Mouse (Mus musculus) ES-Bruce4 (cell line): ENCODE measurements around the gene Ier2. TPM values are rescaled to one million over a fixed set of nuclear protein-coding genes. Genes with fewer than 3 reads are reported as not detected.

Experiments
- H3K27ac ChIP-seq: 2 replicates; pipeline ENCODE4 v1.5.1; 2012; ENCODE audit warnings: low read length, inconsistent platforms; ENCODE audit not compliant: insufficient read depth
- H3K27me3 ChIP-seq: 2 replicates; pipeline ENCODE4 v1.6.1; 2012; ENCODE audit warnings: mild to moderate bottlenecking, low read length, inconsistent platforms; ENCODE audit not compliant: control insufficient read depth, poor library complexity, insufficient read depth, severe bottlenecking
- H3K36me3 ChIP-seq: 2 replicates; pipeline ENCODE4 v1.6.1; 2012; ENCODE audit warnings: inconsistent platforms, mild to moderate bottlenecking, low read length, moderate library complexity; ENCODE audit not compliant: control insufficient read depth, poor library complexity, insufficient read depth, severe bottlenecking
- H3K4me1 ChIP-seq: one replicate; pipeline ENCODE4 v1.8.1; 2011; ENCODE audit warnings: low read length; ENCODE audit not compliant: control insufficient read depth, insufficient read depth
- H3K4me3 ChIP-seq: 2 replicates; pipeline ENCODE4 v1.5.1; 2011; ENCODE audit warnings: low read depth, mild to moderate bottlenecking, low read length
- H3K9ac ChIP-seq: 2 replicates; pipeline ENCODE4 v1.6.1; 2012; ENCODE audit warnings: low read depth, mild to moderate bottlenecking, inconsistent platforms; ENCODE audit not compliant: poor library complexity, severe bottlenecking
- H3K9me3 ChIP-seq: replicated peaks from 2 replicates; pipeline ENCODE4 v1.6.1; 2012; ENCODE audit warnings: mild to moderate bottlenecking, low read length, inconsistent platforms; ENCODE audit not compliant: control insufficient read depth, poor library complexity, insufficient read depth, severe bottlenecking
- CTCF ChIP-seq: IDR thresholded peaks from one replicate; pipeline ENCODE4 v1.8.1; 2011; ENCODE audit warnings: low read depth, low read length
- EP300 ChIP-seq: IDR thresholded peaks from 2 replicates; pipeline ENCODE4 v1.6.1; 2011; ENCODE audit warnings: low read depth, low read length; ENCODE audit not compliant: insufficient read depth
- POLR2A ChIP-seq: IDR thresholded peaks from one replicate; pipeline ENCODE4 v1.8.1; 2011; ENCODE audit warnings: low read length; ENCODE audit not compliant: insufficient read depth
- polyA plus RNA-seq: library from polyadenylated mRNA; stranded (reverse); fragments of >200 nt; gene quantifications from 2 replicates; pipeline ENCODE4 v1.2.4, GENCODE M21; 2011; ENCODE audit warnings: low read depth; ENCODE audit not compliant: missing spikeins, insufficient read depth, insufficient read length

Gene Ier2
- polyA plus RNA-seq: 42.8 and 44.8 TPM in 2 replicates

GRCm38 (mm10) chr8:84662581-84663065 is at the start of gene Ier2:
Gene Ier2 (minus strand): TSS chr8:84662852.
- H3K4me1 ChIP-seq: no peaks in the 10 kb centered on the region
- H3K27ac ChIP-seq: peak within 1 kb of the TSS; percentile 99
- H3K4me3 ChIP-seq: peak within 1 kb of the TSS; percentile 88
- TF ChIP-seq CTCF: no peak
- peak; percentile 100 for TF ChIP-seq POLR2A
- TF ChIP-seq EP300: peak; percentile 63; the same call in 1 of the 2 replicates
- H3K9me3 ChIP-seq: no peaks in the 10 kb centered on the region
- no peaks in the 10 kb centered on the region for H3K27me3 ChIP-seq
- peaks cover 12% of the 10 kb centered on the region; the same call in 1 of the 2 replicates for H3K36me3 ChIP-seq
- H3K9ac ChIP-seq: peak within 1 kb of the TSS; percentile 94

- TF ChIP-seq CTCF (no peak), EP300 (no peak), POLR2A (no peak)
- Histone ChIP-seq H3K4me1 (no peaks in the 10 kb centered on the region), H3K27me3 (peaks cover 5% of the 10 kb centered on the region; the same call in 1 of the 2 replicates), H3K27ac (no peak overlapping the region), H3K9ac (no peak overlapping the region), H3K9me3 (no peaks in the 10 kb centered on the region), H3K36me3 (no peaks in the 10 kb centered on the region), H3K4me3 (no peak overlapping the region)
Observed at GRCm38 (mm10) chr8:84711933-84712758, 49.5 kb upstream of the Ier2 start.

- Histone ChIP-seq H3K4me3 (no peak overlapping the region), H3K9ac (no peak overlapping the region), H3K4me1 (no peaks in the 10 kb centered on the region), H3K36me3 (no peaks in the 10 kb centered on the region), H3K9me3 (no peaks in the 10 kb centered on the region), H3K27ac (no peak overlapping the region), H3K27me3 (peaks cover 13% of the 10 kb centered on the region; the same call in 1 of the 2 replicates)
- TF ChIP-seq CTCF (no peak), EP300 (no peak), POLR2A (no peak)
Observed at GRCm38 (mm10) chr8:84711312-84711711, 48.7 kb upstream of the Ier2 start.

GRCm38 (mm10) chr8:84709931-84710330 is 47.3 kb upstream of the Ier2 start:
- Histone ChIP-seq H3K4me1 (no peaks in the 10 kb centered on the region), H3K9ac (no peak overlapping the region), H3K27ac (no peak overlapping the region), H3K27me3 (peaks cover 21% of the 10 kb centered on the region), H3K9me3 (no peaks in the 10 kb centered on the region), H3K4me3 (no peak overlapping the region), H3K36me3 (no peaks in the 10 kb centered on the region)
- no peak for TF ChIP-seq CTCF

GRCm38 (mm10) chr8:84708774-84709475 is 46.3 kb upstream of the Ier2 start:
- Histone ChIP-seq H3K4me3 (no peak overlapping the region), H3K36me3 (no peaks in the 10 kb centered on the region), H3K27me3 (peaks cover 22% of the 10 kb centered on the region), H3K27ac (no peak overlapping the region), H3K9ac (no peak overlapping the region), H3K9me3 (no peaks in the 10 kb centered on the region), H3K4me1 (no peaks in the 10 kb centered on the region)
- TF ChIP-seq EP300 (0 out of 2 replicates have a peak, but pooled peaks have one; percentile 18), POLR2A (no peak), CTCF (peak; percentile 91)

- Histone ChIP-seq H3K4me3 (no peak overlapping the region), H3K4me1 (no peaks in the 10 kb centered on the region), H3K27ac (no peak overlapping the region), H3K9ac (0 out of 2 replicates have a peak overlapping the region, but pooled peaks have one; percentile 8), H3K27me3 (peaks cover 22% of the 10 kb centered on the region), H3K9me3 (no peaks in the 10 kb centered on the region), H3K36me3 (no peaks in the 10 kb centered on the region)
- no peak for TF ChIP-seq EP300
- TF ChIP-seq POLR2A: no peak
- TF ChIP-seq CTCF: no peak
Observed at GRCm38 (mm10) chr8:84708071-84708541, 45.5 kb upstream of the Ier2 start.
